Mouse (Mus musculus) hindbrain, embryonic 12.5 days (tissue): ENCODE results near the gene Rag1. TPM values are rescaled to one million over a fixed set of nuclear protein-coding genes. Genes with fewer than 3 reads are reported as not detected.

ENCODE experiments used
- ATAC-seq: fragments of 200-750 bp; cut with Nextera tagmentation; 2 replicates; pipeline ENCODE4 v1.8.0; 2017; ENCODE audit warnings: moderate TSS enrichment; ENCODE audit not compliant: low FRiP score
- H3K27ac ChIP-seq: fragments of 300-500 bp; sonication (generic); 2 replicates; pipeline ENCODE4 v1.5.1; 2016; ENCODE audit warnings: mild to moderate bottlenecking
- H3K27me3 ChIP-seq: fragments of 300-500 bp; sonication (generic); 2 replicates; pipeline ENCODE4 v1.6.1; 2016; ENCODE audit warnings: mild to moderate bottlenecking
- H3K36me3 ChIP-seq: fragments of 300-500 bp; sonication (generic); 2 replicates; pipeline ENCODE4 v1.6.1; 2016; ENCODE audit warnings: mild to moderate bottlenecking
- H3K4me1 ChIP-seq: fragments of 300-500 bp; sonication (generic); 2 replicates; pipeline ENCODE4 v1.6.1; 2016
- H3K4me2 ChIP-seq: fragments of 300-500 bp; sonication (generic); replicated peaks from 2 replicates; pipeline ENCODE4 v1.6.1; 2016; ENCODE audit warnings: mild to moderate bottlenecking
- H3K4me3 ChIP-seq: fragments of 300-500 bp; sonication (generic); 2 replicates; pipeline ENCODE4 v1.5.1; 2016; ENCODE audit warnings: mild to moderate bottlenecking
- H3K9ac ChIP-seq: fragments of 300-500 bp; sonication (generic); 2 replicates; pipeline ENCODE4 v1.6.1; 2016; ENCODE audit warnings: mild to moderate bottlenecking, moderate library complexity
- H3K9me3 ChIP-seq: fragments of 300-500 bp; sonication (generic); replicated peaks from 2 replicates; pipeline ENCODE4 v1.6.1; 2016; ENCODE audit warnings: mild to moderate bottlenecking
- WGBS: fragments of 180-500 bp; shearing (Covaris S2); methylation state at CpG from one replicate; pipeline ENCODE4 v1.1.7; 2016; 5-methylcytosine and 5-hydroxymethylcytosine counted together
- polyA plus RNA-seq: library from polyadenylated mRNA; unstranded; fragments of >200 nt; fragmentation: Nextera tagmentation; extraction: Ambion mirVana; gene quantifications from 2 replicates; pipeline ENCODE4 v1.2.1, GENCODE M21; 2016

Gene Rag1
- polyA plus RNA-seq = 0.80 and 0.82 TPM in 2 replicates

DNA sequence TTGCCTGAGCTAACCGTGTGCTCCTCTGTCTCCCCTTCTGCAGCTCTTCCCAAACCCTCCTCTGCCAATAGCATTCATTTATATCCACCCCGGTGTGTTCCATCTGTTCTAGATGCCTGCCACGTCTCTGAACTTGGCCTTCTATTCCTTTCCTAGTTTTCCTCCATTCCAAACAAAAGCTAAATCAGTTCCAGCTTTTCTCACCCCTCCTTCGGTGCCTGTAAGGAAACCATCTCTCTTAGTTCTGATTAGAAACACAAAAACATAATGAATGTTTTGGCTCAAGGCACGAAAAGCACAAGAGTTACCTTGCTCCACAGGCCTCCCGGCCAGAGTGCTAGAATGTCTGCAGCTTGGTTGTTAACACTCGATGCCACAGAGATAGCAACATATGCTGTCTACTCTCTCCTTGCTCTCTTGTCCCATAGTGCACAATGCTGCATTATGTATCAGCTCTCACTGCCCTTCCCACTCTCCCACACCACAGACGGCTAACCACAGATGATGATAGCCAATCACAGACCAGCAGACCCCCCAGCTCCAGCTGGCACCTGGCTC lies at the start of gene Rag1, which contains the start of gene B230118H07Rik:
Gene Rag1, minus strand, starts transcription at position 388 of the 558 bp plus-strand sequence.
Gene B230118H07Rik, minus strand, starts transcription at position 419 of the 558 bp plus-strand sequence.
- H3K27ac ChIP-seq = no peak within 1 kb of the TSS; the same call in 1 of the 2 replicates
- no peak within 1 kb of the TSS for H3K4me3 ChIP-seq
- ATAC-seq = 0 out of 2 replicates have a peak, but pooled peaks have one; percentile 31
- H3K4me1 ChIP-seq = peaks cover 13% of the 10 kb centered on the region
- H3K9me3 ChIP-seq = no peaks in the 10 kb centered on the region
- H3K9ac ChIP-seq = no peak within 1 kb of the TSS
- WGBS = 43% methylated on average over 8 of the region's 8 CpGs
- 0 out of 2 replicates have a peak within 1 kb of the TSS, but pooled peaks have one; percentile 11 for H3K4me2 ChIP-seq
- H3K36me3 ChIP-seq = no peaks in the 10 kb centered on the region
- no peaks in the 10 kb centered on the region for H3K27me3 ChIP-seq

DNA sequence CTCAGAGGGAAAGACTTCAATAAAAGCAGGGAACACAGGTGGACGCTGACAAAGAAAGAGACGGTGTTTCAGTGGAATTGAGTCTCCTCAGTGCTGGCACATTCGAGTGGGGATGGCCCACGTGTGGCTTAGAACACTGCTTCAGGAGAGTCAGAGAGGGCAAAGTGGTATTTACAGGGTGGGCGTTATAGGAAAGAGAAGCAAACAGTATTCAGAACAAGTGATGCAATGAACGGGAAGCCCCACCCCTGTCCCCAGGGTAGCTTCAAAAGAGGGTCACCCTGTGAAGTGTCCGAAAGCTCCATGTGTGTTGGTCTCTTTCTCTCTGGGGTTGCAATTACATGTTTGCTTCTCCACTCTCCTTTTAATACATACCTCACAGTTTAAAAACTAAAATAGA lies 46.3 kb upstream of the Rag1 start:
- Histone ChIP-seq H3K36me3 (peaks cover 60% of the 10 kb centered on the region), H3K4me1 (no peaks in the 10 kb centered on the region), H3K4me3 (no peak overlapping the region), H3K9ac (no peak overlapping the region), H3K4me2 (no peak overlapping the region), H3K9me3 (no peaks in the 10 kb centered on the region), H3K27me3 (no peaks in the 10 kb centered on the region), H3K27ac (no peak overlapping the region)
- 89% methylated on average over 7 of the region's 7 CpGs for WGBS
- no peak for ATAC-seq

DNA sequence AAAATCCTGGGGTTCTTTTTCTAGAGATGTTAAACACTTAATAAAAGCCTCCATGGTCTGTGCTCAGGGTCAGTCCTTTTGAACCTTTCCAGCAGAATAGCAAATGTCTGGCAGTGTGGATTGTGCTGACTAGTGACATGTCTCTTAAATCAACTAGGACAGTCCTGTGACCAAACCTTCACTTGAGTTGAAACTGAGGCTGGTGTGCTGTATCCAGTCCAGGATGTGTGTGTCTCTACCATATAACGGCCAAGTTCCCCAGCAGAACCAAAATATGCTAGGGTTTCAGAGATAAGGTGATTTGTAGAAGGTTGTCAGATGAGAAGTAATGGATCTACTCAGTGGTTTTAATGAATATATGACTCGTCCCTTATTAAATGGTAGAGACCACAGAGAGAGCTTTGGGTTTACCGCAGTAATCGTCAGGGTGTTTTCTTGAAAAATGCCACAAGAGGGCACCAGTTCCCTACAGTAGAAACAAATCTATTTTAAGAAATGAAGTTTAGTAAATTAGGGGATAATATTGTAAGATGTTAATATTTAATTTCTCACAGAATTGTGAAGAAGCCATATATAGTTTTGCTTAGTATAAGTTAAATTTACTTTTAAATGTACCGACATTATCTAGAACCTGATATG lies 44.4 kb upstream of the Rag1 start:
- no peak for ATAC-seq
- Histone ChIP-seq H3K4me1 (no peaks in the 10 kb centered on the region), H3K36me3 (peaks cover 57% of the 10 kb centered on the region), H3K4me2 (no peak overlapping the region), H3K9me3 (no peaks in the 10 kb centered on the region), H3K9ac (no peak overlapping the region), H3K27me3 (no peaks in the 10 kb centered on the region), H3K4me3 (no peak overlapping the region), H3K27ac (no peak overlapping the region)
- WGBS = 68% methylated on average over 5 of the region's 5 CpGs

DNA sequence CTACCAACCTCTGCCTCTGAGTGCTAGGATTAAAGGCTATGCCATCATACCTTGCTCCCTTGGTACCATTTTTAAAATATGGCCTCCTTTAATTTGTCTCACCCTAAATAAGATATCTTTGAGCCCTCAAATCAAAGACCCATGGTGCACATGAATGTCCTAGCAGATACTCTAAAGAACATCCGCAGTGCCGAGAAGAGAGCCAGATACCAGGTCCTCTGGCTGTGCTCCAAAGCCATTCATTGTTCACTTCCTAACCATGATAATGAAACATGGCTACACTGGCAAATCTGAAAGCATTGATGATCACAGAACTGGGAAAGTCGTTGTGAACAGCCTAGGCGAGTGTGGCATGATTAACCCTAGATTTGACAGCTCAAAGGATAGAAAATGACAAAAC lies 43.7 kb upstream of the Rag1 start:
- Histone ChIP-seq H3K36me3 (peaks cover 59% of the 10 kb centered on the region), H3K4me2 (no peak overlapping the region), H3K9ac (no peak overlapping the region), H3K27me3 (no peaks in the 10 kb centered on the region), H3K9me3 (no peaks in the 10 kb centered on the region), H3K27ac (no peak overlapping the region), H3K4me3 (no peak overlapping the region), H3K4me1 (no peaks in the 10 kb centered on the region)
- no peak for ATAC-seq
- WGBS = 78% methylated on average over 4 of the region's 4 CpGs

DNA sequence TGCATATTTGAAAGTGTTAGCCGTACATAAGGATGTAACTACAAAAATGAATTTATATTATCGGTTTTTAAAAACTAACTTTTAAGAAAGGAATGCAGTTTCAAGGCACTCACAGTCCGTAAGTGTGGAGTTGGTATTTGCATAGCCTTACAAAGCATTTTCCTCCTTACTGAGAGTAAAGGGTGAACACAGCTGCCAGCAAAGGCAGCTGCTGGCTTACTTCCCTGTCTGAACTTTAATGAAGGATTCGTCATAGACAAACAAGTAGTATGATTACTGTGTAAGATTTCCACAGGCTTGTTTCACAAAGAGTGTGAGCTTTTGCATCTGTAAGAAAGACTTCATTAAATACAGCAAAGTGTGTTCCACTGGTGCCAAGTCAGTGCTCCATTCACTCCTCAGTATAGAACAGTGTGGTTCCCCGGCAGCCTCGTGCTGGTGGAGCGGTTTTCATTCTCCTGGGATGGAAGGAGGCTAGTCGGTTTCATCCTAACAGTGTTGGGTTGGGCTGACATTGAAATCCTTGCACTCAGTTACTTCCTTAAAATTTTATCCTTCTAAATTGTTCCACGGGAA lies 41.0 kb upstream of the Rag1 start:
- H3K36me3 ChIP-seq = peaks cover 56% of the 10 kb centered on the region
- H3K4me2 ChIP-seq = no peak overlapping the region
- no peaks in the 10 kb centered on the region for H3K4me1 ChIP-seq
- ATAC-seq = no peak
- H3K27me3 ChIP-seq = no peaks in the 10 kb centered on the region
- H3K4me3 ChIP-seq = no peak overlapping the region
- H3K9ac ChIP-seq = no peak overlapping the region
- 94% methylated on average over 9 of the region's 9 CpGs for WGBS
- no peaks in the 10 kb centered on the region for H3K9me3 ChIP-seq
- H3K27ac ChIP-seq = no peak overlapping the region

DNA sequence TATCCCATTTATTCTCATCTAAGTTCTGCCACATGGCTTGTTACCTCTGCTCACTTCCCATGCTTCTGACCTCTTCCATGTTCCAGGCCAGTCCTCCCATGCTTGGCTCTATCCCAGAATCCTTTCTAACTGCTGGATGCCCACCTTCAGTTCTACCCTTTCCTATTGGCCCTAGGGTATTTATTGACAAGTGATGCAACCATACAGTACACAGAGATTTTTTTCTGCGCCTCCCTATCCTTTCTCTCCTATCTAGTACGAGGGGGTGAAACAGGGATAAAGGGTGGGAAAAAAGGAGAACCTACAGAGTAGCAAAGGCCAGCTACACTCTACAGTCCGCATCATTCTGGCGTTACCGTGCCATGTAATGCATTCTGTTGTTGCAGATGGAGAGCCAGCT lies 38.7 kb upstream of the Rag1 start:
- H3K36me3 ChIP-seq = peaks cover 66% of the 10 kb centered on the region
- WGBS = 95% methylated on average over 5 of the region's 5 CpGs
- H3K4me2 ChIP-seq = no peak overlapping the region
- no peaks in the 10 kb centered on the region for H3K9me3 ChIP-seq
- no peak for ATAC-seq
- no peak overlapping the region for H3K9ac ChIP-seq
- H3K4me1 ChIP-seq = no peaks in the 10 kb centered on the region
- H3K27me3 ChIP-seq = no peaks in the 10 kb centered on the region
- H3K4me3 ChIP-seq = no peak overlapping the region
- no peak overlapping the region for H3K27ac ChIP-seq

DNA sequence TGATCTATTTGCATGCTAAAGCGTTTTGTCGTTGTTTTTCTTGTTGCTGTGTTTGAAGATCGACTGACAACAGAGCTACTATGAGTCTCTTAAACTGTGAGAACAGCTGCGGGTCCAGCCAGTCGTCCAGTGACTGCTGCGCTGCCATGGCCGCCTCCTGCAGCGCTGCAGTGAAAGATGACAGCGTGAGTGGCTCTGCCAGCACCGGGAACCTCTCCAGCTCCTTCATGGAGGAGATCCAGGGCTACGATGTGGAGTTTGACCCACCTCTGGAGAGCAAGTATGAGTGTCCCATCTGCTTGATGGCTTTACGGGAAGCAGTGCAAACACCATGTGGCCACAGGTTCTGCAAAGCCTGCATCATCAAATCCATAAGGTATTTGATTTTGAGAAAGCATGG lies 35.1 kb upstream of the Rag1 start:
- Histone ChIP-seq H3K9ac (no peak overlapping the region), H3K36me3 (peaks cover 50% of the 10 kb centered on the region), H3K4me2 (no peak overlapping the region), H3K27me3 (no peaks in the 10 kb centered on the region), H3K4me3 (no peak overlapping the region), H3K27ac (no peak overlapping the region), H3K4me1 (peaks cover under 1% of the 10 kb centered on the region), H3K9me3 (no peaks in the 10 kb centered on the region)
- no peak for ATAC-seq
- 93% methylated on average over 12 of the region's 12 CpGs for WGBS

DNA sequence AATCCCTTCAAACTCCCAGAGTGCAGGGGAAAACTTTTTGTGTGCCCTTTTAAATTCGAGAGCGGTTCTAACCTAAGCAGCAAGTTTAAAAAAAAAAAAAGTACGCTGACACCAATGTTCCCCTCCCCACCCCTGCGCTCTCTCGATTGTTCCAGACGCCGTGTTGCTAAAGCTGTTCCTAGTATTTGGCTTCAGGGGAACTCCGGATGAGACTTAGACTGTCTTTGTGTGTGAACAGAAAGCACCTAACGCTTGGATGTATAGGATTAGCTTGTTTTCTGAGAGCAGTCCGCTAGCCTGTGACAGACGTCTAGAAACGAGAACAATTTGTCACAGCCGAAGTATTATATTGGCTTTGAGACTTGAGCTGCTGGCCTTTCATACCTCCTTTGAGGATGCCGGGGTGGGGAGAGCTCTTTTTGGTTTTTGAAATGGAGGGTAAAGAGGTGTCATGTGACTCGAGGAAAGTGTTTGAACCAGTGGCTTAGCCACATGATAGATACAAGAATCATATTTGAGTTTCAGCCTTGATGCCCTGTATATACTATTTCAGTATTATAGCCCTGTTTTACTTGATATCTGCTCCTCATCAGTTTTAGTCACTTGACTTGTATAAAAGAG lies 30.0 kb upstream of the Rag1 start:
- no peak for ATAC-seq
- Histone ChIP-seq H3K9me3 (no peaks in the 10 kb centered on the region), H3K4me3 (peak overlapping the region; percentile 84), H3K4me2 (peak overlapping the region; percentile 81), H3K27me3 (peaks cover 5% of the 10 kb centered on the region; the same call in 1 of the 2 replicates), H3K36me3 (peaks cover 9% of the 10 kb centered on the region), H3K27ac (no peak overlapping the region), H3K9ac (peak overlapping the region; percentile 95), H3K4me1 (peaks cover 4% of the 10 kb centered on the region)
- WGBS = 2% methylated on average over 15 of the region's 15 CpGs

DNA sequence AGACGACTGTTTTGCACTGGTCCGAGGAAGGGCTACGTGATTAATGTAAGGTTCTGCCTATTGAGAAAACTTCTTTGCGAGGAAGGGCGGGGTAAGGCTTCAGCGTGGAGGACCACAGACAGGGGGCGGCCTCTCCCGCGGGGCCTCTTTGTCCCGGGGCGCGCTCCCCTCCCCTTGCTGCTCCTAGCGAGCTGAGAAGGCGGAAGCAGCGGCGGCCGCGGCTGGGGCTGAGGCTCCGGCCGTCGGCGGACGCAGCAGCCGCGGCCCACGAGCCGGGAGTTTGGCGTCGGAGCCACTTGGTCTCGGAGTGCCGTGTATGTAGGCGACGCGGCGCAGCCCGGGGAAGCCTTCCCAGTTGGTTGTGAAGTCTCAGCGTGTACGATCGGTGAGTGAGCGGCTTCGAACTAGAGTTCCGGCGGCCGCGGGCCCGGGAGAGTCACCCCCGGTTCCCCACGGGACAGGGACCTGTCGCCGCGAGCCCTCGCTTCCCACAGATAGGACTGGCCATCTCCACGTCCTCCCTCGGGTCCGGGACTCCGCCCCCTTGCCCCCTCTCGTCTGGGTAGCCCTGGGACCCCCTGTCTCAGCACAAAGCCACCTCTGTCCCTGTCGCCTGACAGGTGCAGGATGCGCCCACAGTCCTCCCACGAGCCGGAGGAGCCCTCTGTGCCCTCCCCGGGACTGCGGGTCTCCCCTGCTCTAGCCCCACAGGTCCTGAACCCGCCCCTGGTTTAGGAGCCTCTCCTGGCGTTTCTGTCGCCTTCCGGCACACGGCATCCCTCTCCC lies 29.1 kb upstream of the Rag1 start, which contains the start of gene Traf6:
Gene Traf6, plus strand, starts transcription at position 194 of the 786 bp plus-strand sequence.
- H3K9me3 ChIP-seq = no peaks in the 10 kb centered on the region
- peak within 1 kb of the TSS; percentile 74; the same call in 1 of the 2 replicates for H3K27ac ChIP-seq
- peaks cover 5% of the 10 kb centered on the region; the same call in 1 of the 2 replicates for H3K27me3 ChIP-seq
- peaks cover 4% of the 10 kb centered on the region for H3K4me1 ChIP-seq
- peaks cover 6% of the 10 kb centered on the region; the same call in 1 of the 2 replicates for H3K36me3 ChIP-seq
- H3K4me2 ChIP-seq = peak within 1 kb of the TSS; percentile 81
- H3K9ac ChIP-seq = peak within 1 kb of the TSS; percentile 95
- peak within 1 kb of the TSS; percentile 84 for H3K4me3 ChIP-seq
- under 1% methylated on average over 67 of the region's 68 CpGs for WGBS
- ATAC-seq = peak; percentile 94

DNA sequence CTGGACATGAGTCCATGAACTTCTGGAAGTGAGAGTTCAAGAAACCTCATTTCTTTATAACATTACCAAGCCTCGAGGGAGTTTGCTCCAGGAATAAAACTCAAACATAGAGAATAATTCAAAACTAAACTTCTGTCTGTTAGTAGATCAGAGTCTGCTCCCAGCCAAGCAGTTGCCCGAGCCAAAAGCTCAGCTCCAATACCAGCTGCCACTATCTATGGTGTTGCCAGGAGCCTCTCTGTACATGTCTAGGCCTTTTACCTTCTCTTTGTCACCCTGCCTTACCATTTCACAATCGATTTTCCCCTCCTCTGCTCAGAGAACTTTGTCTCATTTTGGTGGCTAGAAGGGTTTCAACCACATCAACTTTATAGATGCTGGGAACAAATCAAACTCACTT lies 24.2 kb upstream of the Rag1 start:
- H3K27me3 ChIP-seq = peaks cover 5% of the 10 kb centered on the region; the same call in 1 of the 2 replicates
- no peak overlapping the region for H3K4me2 ChIP-seq
- H3K9me3 ChIP-seq = no peaks in the 10 kb centered on the region
- no peaks in the 10 kb centered on the region for H3K4me1 ChIP-seq
- WGBS = 77% methylated on average over 3 of the region's 3 CpGs
- no peak overlapping the region for H3K27ac ChIP-seq
- no peak for ATAC-seq
- H3K9ac ChIP-seq = no peak overlapping the region
- no peak overlapping the region for H3K4me3 ChIP-seq
- no peaks in the 10 kb centered on the region for H3K36me3 ChIP-seq

DNA sequence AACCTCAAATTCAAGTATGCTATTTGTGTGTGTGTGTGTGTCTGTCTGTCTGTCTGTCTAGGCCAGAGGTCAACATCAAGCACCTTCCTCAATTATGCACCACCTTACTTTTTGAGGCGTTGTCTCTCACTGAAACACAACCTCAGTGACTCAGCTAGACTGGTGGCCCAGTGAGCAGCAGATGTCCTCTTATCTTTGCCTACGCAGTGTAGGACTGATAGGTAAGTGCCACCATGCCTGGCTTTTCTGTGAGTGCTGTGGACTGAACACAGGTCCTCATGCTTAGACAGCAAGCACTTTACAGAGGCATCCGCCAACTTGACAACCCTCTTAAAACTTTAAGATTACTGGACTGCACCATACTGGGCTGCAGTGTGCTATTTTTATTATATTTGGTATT lies 19.4 kb upstream of the Rag1 start:
- H3K4me3 ChIP-seq = no peak overlapping the region
- H3K9me3 ChIP-seq = no peaks in the 10 kb centered on the region
- WGBS = 95% methylated on average over 3 of the region's 3 CpGs
- H3K27ac ChIP-seq = no peak overlapping the region
- no peak for ATAC-seq
- no peak overlapping the region for H3K9ac ChIP-seq
- H3K4me1 ChIP-seq = 0 out of 2 replicates have a peak, but pooled peaks cover 2% of the 10 kb centered on the region
- no peaks in the 10 kb centered on the region for H3K36me3 ChIP-seq
- H3K4me2 ChIP-seq = no peak overlapping the region
- H3K27me3 ChIP-seq = no peaks in the 10 kb centered on the region
